Mouse (Mus musculus) large intestine, adult 2 months (tissue): ENCODE results near the gene Polr2e. TPM values are rescaled to one million over a fixed set of nuclear protein-coding genes. Genes with fewer than 3 reads are reported as not detected.

Experiments used
- DNase-seq: peaks from one replicate; pipeline ENCODE4 v3.0.0-alpha.2; 2012; ENCODE audit warnings: low read depth, low spot score
- WGBS: fragments of 180-500 bp; shearing (Covaris S2); methylation state at CpG from one replicate; pipeline ENCODE4 v1.1.7; 2018; 5-methylcytosine and 5-hydroxymethylcytosine counted together
- polyA plus RNA-seq: library from polyadenylated mRNA; depleted of rRNA; stranded (reverse); fragments of >200 nt; gene quantifications from 2 replicates; pipeline ENCODE4 v1.2.3, GENCODE M21; 2012; rRNA removed

Polr2e gene
- 146 and 172 TPM in 2 replicates for polyA plus RNA-seq

DNA sequence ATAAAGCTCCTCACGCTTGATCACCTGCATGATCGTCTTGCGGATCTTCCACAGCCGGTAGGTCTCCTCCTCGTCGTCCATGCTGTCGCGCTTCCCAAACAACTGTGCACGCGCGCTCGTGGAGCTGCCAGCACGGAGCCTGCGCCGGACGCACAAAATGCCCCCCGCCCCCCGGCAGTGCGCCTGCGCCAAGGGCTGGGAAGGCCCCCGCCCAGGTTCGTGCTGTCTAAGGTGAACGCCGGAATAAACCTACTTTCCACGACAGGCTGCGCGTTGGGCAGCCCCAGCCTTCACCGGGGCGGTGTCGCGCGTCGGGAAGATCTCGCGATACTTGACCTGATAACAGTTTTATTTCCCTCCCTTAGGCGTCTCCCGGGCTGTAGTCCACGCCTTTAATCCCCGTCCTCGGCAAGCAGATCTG, at the start of gene Polr2e:
Gene Polr2e (minus strand): TSS at position 237 of the 421 bp plus-strand sequence.
- WGBS, result under 1% methylated on average over 40 of the region's 40 CpGs
- DNase-seq, result peak; percentile 82

DNA sequence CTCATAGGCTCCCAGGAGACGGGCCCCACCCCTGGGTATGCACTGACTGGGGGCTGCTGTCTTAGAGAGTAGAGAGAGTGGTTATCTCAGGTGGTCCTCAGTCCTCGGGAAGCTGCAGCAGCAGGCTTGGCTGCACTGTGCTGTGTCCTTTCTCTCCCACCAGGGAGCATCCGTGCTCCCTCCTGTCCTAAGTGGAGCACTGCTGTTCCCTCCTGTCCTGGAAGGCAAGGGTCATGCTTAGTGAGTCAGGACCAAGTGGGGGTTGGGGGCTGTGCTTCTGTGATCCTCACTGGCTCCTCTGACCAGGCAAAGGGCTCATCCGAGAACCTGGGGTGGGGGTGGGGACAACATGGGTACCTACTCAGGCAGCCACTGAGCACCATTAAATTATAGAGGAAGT, 49.6 kb upstream of the Polr2e start:
- DNase-seq, result no peak
- WGBS, result 77% methylated on average over 4 of the region's 4 CpGs

DNA sequence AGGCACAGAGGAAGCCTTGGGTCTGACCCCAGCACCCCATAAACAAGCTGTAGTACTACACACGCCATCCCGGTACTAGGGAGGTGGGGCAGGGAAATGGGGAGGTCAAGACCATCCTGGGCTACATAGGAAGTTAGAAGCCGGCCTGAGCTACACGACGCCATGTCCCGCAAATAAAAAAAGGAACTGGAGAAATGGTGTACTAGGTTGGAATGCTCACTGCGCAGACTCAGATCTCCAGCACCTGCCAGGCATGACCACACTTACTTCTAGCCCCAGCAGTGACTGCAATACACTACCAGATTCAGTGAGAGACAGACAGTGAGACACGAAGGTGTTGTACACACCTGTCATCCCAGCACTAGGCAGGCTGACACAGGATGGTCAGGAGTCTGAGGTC, 47.9 kb upstream of the Polr2e start:
- DNase-seq, result no peak
- 85% methylated on average over 8 of the region's 8 CpGs for WGBS

DNA sequence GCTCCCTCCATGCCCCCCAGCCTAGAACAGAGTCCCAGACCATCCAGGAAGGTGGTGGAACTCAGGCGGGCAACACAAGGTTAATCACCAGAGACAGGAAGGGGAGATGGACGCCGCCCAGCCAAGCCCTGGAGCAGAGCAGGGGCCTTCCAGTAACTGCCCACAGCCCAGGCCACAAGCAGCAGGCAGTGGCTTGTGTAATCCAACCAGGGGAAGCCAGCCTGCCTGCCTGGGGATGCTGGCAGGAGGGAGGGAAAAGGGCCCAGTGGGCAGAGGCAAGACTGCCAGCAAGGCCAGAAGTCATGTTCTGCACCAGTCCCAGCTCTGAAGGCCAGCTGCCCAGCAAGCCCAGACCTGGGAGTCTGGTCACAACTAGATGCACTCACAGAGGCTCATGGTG, 47.3 kb upstream of the Polr2e start:
- WGBS, result 81% methylated on average over 3 of the region's 3 CpGs
- no peak for DNase-seq

DNA sequence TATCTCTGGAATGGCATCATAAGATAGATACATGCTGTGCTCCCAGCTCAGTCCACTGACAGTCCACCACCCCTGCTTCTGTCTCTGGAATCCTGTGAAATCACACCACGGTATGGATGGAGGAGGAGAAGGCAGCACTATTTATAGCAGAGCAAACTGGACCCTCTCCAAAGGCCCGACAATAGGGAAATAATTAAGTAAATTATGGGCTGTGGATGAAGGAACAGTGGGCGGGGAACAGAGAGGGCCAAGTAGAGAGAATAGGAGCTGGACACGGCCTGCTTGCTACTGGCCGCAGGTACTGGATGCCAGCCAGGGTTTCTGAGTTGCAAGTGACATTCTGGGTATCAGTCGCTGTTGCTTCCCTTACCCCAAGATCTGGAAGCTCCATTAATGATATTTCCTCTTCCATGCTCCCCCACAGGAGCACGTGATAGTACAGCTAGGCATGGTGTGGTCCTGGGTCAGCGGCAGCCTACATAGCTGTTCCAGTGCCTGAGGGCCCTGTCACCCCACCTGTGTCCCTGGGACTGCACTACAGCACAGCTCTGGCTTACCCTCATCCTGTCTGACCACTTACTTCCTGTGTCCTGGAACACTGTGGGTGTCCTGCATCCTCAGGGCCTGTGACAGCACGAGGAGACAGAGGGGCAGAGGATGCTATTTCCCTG, 45.4 kb upstream of the Polr2e start:
- no peak for DNase-seq
- WGBS, result 50% methylated on average over 9 of the region's 9 CpGs

DNA sequence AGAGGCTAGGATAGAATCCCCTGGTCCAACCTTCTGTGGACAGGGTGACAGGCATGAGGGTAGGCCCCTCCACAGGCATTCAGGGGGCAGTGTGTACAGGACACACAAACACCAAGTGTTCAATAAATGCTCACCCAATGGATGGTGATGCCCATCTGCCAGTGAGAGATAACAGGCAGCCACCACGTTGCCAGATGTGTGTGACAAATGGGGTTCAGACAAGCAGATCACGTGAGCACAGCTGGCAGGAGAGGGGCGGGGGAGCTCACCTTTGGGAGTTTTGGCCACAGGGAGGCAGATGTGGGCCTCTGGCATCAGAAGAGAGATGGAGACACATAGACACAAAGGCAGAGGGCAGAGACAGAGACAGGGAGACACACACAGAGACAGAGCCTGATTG, 41.5 kb upstream of the Polr2e start:
- no peak for DNase-seq
- 78% methylated on average over 3 of the region's 3 CpGs for WGBS

DNA sequence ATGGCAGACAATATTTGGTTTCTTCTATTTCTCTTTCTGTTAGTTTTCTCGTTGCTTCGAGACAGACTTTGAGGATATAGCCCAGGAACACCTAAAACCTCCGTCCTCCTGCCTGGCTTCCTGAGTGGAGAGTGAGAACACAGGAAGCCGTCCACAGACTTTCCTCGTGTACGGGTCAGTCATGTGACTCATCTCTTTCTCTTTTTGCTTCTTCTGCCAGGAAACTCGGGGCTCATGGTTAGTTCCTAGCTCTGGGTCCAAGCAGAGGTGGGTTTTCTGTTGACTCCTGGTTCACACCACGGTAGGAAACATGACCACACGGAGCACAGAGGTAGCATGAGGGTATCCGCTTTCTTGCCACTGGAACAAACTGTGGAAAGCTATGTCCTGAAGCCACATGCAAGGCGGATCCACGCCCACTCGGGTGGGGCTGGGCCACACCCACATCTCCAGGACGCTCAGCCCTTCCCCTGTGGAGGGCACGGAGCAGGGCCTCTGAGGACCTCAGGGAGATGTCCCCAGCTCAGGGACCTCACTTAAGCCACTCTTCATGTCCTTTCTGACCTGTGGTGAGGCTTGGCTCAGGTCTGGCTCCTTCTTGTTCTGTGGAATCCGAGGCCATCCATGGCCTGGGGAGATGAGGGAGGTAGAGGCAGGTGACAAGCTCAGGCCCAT, 40.9 kb upstream of the Polr2e start:
- DNase-seq, result no peak
- 55% methylated on average over 16 of the region's 16 CpGs for WGBS

DNA sequence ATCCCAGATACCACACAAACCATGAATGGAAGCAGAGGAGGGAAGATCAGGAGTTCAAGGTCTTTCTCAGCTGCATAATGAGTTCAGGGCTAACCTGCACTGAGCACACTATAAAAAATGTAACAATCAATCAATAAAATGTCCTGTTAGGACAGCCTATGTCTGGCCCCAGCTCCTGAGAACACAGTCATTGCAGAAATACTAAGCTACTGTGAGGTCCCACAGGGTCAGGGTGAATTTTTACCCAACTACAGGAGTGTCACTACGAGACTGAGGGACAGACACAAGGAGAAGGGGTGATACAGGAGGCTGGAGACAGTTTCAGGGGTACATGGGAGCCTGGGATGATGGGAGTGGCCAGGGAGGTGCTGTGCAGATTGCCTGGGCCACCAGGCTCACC, 38.8 kb upstream of the Polr2e start:
- WGBS, result 97% methylated on average over 1 of the region's 1 CpGs
- no peak for DNase-seq

DNA sequence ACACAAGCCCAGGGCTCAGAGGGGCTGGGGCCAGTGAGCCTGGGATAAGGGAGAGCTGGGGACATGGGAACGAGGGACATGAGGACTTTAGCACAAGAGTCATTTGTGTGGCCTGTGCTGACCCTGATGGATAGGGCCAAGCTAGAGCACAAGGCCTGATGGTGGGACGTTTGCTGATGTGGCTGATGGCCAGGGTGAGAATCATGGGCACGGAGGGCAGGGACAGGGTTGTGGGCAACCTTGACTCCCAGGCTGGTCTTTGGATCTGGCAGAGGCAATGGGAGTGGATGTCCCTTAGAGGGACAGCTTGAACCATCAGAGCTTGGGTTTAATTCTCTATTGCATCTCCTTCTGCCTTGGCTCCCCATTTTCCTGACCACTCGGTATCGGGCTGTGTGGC, 37.7 kb upstream of the Polr2e start:
- 85% methylated on average over 5 of the region's 5 CpGs for WGBS
- DNase-seq, result no peak

DNA sequence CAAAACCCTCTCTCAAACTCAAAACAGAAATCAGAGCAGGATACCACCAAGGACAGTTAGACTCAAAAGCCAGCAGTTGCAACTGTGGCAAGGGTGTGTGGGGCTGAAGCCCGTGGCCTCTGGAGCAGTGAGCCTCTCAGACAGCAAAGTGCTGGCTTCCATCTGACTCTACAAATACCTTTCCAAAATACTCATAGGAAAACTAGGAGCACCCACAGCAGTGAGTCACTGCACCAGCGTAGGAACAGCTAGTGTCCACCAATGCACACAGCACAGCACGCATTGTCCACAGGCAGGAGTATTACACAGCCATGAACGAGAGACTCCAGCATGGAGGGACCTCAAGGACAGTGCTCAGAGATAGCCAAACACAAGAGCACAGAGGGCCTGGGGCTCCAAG, 36.8 kb upstream of the Polr2e start:
- 90% methylated on average over 4 of the region's 4 CpGs for WGBS
- DNase-seq, result no peak

DNA sequence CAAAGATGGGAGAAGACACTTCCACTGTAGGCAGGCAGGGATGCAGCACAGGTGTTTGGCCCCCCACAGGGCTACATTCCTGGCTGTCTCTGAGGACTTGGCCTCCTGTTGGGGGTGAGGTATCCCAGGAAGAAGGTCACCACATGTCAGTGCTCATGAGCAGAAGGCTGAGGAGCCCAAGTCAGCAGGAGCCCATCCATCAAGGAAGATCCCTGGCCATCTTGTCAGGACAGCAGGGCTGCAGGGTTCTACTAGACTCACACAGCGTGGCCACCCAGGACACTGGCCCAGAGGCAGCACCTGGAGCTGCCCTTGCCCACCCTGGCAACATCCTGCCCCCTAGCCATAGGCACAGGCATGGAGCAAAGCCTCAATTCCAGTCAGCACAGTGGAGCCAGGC, 36.3 kb upstream of the Polr2e start:
- WGBS, result 83% methylated on average over 1 of the region's 1 CpGs
- DNase-seq, result no peak

DNA sequence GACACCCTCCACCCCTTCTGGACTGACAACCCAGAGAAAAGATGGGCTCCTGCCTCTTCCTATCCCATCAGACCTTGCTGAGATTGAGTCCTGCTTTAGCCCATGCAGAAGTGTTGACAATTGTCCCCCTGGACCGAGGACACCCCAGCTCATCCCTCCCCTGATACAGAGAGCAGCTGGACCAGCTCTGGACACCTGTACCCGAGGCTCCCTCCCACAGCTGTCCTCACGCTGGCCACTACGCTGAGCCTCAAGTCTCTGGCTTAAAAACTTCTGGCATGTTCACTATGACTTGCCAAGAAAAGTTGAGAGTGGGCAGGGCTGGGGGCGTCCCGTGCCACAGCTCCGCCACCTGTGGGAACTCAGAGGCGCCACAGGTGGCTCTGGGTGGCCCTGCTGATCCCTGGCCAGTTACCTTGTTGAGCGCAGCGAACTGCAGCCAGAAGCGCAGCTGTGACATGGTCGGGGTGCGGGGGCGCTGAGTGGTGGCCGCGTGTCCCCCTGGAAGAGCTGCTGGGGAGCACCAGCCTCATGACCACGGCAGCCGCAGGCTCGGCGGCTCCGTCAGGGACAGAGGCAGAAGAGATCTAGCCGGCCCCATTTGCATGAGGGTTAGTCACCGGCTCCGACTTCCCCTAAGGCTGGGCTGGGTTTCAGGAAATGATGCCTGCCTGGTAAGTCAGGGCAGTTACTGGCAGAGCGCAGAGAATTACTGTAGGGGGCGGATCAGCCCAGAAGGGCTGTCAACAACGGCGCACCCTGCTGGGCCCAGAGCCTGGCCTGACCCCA, 35.4 kb upstream of the Polr2e start:
- whole genome bisulfite sequencing, result 5% methylated on average over 28 of the region's 28 CpGs
- DNase-seq, result peak; percentile 72

DNA sequence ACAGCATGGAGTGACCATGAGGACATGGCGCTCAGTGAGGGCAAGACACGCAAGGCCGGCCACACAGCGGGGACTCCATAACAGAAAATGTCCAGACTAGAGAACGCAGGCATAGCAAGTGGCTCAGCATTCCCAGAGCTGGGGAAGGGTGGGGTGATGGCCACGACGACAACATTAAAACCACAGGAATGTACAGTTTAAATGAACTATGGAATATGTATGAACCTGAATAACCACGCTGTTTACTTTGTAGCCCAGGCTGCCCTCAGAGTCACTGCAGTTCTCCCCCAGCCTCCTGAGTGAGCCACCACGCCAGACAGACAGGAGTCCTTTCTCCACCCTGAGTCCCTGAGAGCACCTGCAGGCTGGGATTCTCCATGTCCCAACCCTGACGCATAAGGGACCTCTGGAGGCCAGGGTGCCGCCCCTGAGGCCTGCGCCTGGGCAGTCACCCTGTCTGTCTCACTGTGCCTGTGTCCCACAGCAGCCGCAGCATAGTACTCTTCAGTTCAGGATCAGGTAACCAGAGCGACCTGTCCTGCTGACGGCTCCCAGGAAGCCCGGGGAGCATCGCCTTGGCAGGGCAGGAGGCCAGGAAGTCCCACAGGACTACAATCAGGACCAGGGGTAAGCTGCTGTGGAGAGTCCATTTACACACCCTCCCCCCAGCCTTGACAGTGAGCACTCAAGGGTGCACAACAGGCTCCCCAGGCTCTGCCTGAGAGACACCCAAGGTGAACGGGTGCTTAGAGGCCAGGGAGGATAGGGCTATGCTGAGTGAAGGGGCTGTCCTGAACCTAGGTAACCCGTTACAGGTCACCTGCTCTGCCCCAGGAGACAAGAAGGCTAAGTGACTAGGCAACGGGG, 33.3 kb upstream of the Polr2e start:
- 88% methylated on average over 20 of the region's 20 CpGs for WGBS
- no peak for DNase-seq

DNA sequence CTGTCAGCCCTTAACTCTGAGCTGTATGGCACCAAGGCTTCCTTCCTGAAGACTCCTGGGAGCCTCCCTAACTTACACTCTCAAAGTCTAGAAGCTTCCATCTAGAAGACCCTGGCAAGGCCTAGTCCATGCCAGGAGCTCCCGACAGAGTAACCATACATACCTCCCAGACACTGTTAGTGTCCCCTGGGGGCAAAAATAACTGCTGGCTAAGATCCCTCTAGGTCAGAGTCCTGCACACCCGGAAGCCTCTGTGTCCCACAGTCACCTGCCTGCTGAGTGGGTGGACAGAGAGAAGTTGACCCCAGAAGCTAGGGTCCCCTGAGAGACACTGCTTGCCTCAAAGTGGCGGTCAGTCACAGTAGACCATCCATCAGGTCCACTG, 31.9 kb upstream of the Polr2e start:
- no peak for DNase-seq
- WGBS, result 31% methylated on average over 3 of the region's 3 CpGs

DNA sequence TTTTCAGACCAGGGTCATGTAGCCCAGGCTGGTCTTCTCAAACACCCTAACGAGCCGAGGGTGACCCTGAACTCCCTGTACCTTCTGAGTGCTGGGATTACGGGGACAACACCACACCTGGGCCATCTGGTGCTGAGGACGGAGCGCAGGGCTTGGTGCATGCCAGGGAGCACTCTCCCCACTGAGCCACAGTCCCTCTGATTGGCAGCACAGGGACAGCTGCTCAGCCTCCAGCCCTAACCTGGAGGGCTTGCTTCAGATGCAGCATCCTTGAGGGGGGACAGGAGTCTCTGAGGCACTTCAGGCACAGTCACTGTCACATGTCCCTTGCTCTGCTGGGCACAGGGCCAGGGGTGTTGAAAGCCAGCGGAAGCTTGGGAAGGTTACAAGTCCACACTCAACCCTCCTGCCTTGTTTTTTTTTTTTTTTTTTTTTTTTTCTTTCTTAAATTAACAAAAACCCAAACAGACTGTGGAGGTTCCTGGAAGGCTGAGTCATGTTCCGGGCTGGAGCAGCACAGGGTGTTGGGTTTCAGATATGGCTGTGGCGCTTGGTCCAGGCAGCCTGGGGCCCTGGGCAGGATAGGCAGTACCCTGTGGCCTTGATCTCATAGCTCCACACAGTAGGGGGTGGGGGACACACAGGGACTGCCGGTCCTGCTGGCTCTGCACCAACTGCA, 31.4 kb upstream of the Polr2e start:
- WGBS, result 34% methylated on average over 9 of the region's 9 CpGs
- DNase-seq, result no peak

DNA sequence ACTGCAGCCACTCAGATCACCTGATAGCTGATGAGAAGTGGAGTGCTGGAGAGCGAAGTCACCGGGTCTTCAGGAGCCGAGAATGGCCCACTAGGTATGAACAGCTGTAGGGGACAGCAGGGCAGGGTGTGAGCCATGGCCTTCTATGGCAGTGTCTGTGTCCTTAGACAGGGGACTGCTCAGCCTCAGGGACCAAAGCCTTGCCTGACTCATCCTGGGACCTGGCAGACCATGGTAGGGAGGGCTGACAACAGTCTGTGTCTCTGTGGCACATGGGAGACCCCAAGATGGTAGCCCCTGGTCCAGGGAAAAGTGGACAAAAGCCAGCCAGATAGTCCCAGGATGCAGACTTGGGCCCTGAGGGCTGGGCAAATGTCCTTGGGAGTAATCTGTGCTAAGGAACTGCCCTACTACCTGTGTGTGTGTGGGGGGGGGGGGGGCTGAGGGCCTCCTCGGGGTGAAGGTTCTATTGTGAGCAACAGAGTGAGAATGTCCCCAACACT, 30.4 kb upstream of the Polr2e start:
- WGBS, result 84% methylated on average over 4 of the region's 4 CpGs
- no peak for DNase-seq

DNA sequence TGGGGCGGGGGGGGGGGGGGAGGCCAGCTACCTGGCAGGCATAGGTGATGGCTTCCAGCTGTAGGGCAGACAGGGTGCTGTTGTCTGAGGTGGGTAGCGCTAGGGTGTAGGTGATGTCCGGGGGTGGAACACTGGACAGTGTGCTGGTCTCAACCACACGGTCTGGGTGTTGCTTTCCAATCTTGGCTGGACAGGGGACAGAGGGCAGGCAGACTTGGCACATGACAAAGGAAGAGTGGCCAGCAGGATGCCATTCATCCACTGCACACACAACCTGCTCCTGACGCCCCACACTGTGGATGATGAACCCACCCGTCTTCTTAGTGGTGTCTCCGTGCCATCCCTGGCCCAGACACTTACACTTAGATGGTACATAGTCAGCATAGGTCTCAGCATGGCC, 29.7 kb upstream of the Polr2e start:
- WGBS, result 87% methylated on average over 7 of the region's 7 CpGs

DNA sequence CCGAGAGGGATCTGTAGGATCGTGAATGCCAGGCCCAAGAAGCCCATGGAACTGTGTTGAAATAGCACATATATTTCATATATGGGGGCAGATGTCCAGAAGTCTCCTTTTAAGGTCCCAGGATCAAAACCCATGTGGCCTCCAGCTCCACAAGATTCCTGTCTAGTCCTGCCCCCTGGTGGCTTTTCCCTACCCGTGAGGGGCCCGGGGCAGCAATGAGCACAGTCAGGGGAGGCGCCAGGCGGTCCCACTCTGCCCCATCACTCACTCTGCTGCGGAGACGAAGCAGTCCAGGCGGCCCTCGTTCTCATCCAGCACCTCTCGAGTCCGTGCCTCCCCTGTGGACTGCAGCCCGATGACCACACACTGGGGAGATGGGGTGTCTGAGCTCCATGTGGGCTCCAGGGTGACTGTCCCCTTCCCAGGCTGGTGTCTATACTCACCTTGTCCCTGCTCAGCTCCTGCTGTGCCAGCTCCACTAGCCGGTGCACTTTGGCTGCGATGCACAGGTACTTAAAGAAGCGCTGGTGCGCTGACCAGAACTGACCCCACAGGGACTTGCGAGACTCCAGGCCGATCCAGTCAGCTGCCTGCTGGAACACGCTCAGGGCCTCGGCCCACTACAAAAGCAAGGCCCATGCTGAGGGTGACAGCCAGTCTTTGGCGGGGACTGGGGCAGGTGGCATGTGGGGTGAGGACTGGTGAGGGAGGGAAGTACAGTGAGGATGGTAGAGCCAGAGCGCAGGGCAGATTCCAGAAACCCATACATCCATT, 24.5 kb upstream of the Polr2e start:
- DNase-seq, result no peak
- 87% methylated on average over 23 of the region's 23 CpGs for WGBS

More for the DNA sequence above, 29.7 kb upstream of the Polr2e start:
- no peak for DNase-seq
